Mouse (Mus musculus) hindbrain, embryonic 12.5 days (tissue): ENCODE data around the gene Picalm. TPM values are rescaled to one million over a fixed set of nuclear protein-coding genes. Genes with fewer than 3 reads are reported as not detected.

ENCODE experiments used
- ATAC-seq: fragments of 200-750 bp; cut with Nextera tagmentation; 2 replicates; pipeline ENCODE4 v1.8.0; 2017; ENCODE audit warnings: moderate TSS enrichment; ENCODE audit not compliant: low FRiP score
- H3K27ac ChIP-seq: fragments of 300-500 bp; sonication (generic); 2 replicates; pipeline ENCODE4 v1.5.1; 2016; ENCODE audit warnings: mild to moderate bottlenecking
- H3K27me3 ChIP-seq: fragments of 300-500 bp; sonication (generic); 2 replicates; pipeline ENCODE4 v1.6.1; 2016; ENCODE audit warnings: mild to moderate bottlenecking
- H3K36me3 ChIP-seq: fragments of 300-500 bp; sonication (generic); 2 replicates; pipeline ENCODE4 v1.6.1; 2016; ENCODE audit warnings: mild to moderate bottlenecking
- H3K4me1 ChIP-seq: fragments of 300-500 bp; sonication (generic); 2 replicates; pipeline ENCODE4 v1.6.1; 2016
- H3K4me2 ChIP-seq: fragments of 300-500 bp; sonication (generic); replicated peaks from 2 replicates; pipeline ENCODE4 v1.6.1; 2016; ENCODE audit warnings: mild to moderate bottlenecking
- H3K4me3 ChIP-seq: fragments of 300-500 bp; sonication (generic); 2 replicates; pipeline ENCODE4 v1.5.1; 2016; ENCODE audit warnings: mild to moderate bottlenecking
- H3K9ac ChIP-seq: fragments of 300-500 bp; sonication (generic); 2 replicates; pipeline ENCODE4 v1.6.1; 2016; ENCODE audit warnings: mild to moderate bottlenecking, moderate library complexity
- H3K9me3 ChIP-seq: fragments of 300-500 bp; sonication (generic); replicated peaks from 2 replicates; pipeline ENCODE4 v1.6.1; 2016; ENCODE audit warnings: mild to moderate bottlenecking
- WGBS: fragments of 180-500 bp; shearing (Covaris S2); methylation state at CpG from one replicate; pipeline ENCODE4 v1.1.7; 2016; 5-methylcytosine and 5-hydroxymethylcytosine counted together
- polyA plus RNA-seq: library from polyadenylated mRNA; unstranded; fragments of >200 nt; fragmentation: Nextera tagmentation; extraction: Ambion mirVana; gene quantifications from 2 replicates; pipeline ENCODE4 v1.2.1, GENCODE M21; 2016

Picalm gene
- polyA plus RNA-seq, 1 experiment from 2014 or later = 44.8 TPM

GRCm38 (mm10) chr7:90138359-90138758 is 8.3 kb downstream of the Picalm start:
- Histone ChIP-seq H3K27me3 (no peaks in the 10 kb centered on the region), H3K4me3 (no peak overlapping the region), H3K4me1 (0 out of 2 replicates have a peak, but pooled peaks cover 2% of the 10 kb centered on the region), H3K36me3 (no peaks in the 10 kb centered on the region), H3K27ac (no peak overlapping the region), H3K9me3 (no peaks in the 10 kb centered on the region), H3K9ac (no peak overlapping the region), H3K4me2 (no peak overlapping the region)
- ATAC-seq = no peak
- 93% methylated on average over 4 of the region's 4 CpGs for WGBS

GRCm38 (mm10) chr7:90140290-90140689 is 10.3 kb downstream of the Picalm start:
- no peak for ATAC-seq

GRCm38 (mm10) chr7:90144275-90144674 is 14.3 kb downstream of the Picalm start:
- Histone ChIP-seq H3K4me1 (peaks cover 7% of the 10 kb centered on the region), H3K27ac (no peak overlapping the region), H3K9me3 (no peaks in the 10 kb centered on the region), H3K27me3 (no peaks in the 10 kb centered on the region), H3K4me2 (no peak overlapping the region), H3K36me3 (no peaks in the 10 kb centered on the region), H3K9ac (no peak overlapping the region), H3K4me3 (no peak overlapping the region)
- no peak for ATAC-seq
- 82% methylated on average over 2 of the region's 2 CpGs for WGBS

More at GRCm38 (mm10) chr7:90140290-90140689, 10.3 kb downstream of the Picalm start:
- Histone ChIP-seq H3K9ac (no peak overlapping the region), H3K4me1 (0 out of 2 replicates have a peak, but pooled peaks cover 2% of the 10 kb centered on the region), H3K27ac (no peak overlapping the region), H3K4me2 (no peak overlapping the region), H3K9me3 (no peaks in the 10 kb centered on the region), H3K4me3 (no peak overlapping the region), H3K27me3 (no peaks in the 10 kb centered on the region), H3K36me3 (no peaks in the 10 kb centered on the region)
- WGBS = 90% methylated on average over 3 of the region's 3 CpGs

GRCm38 (mm10) chr7:90144971-90145370 is 15.0 kb downstream of the Picalm start:
- H3K27me3 ChIP-seq = no peaks in the 10 kb centered on the region
- WGBS = 91% methylated on average over 2 of the region's 2 CpGs

GRCm38 (mm10) chr7:90145376-90145775 is 15.4 kb downstream of the Picalm start:
- ATAC-seq = no peak
- no peak overlapping the region for H3K4me3 ChIP-seq

More at GRCm38 (mm10) chr7:90144971-90145370, 15.0 kb downstream of the Picalm start:
- Histone ChIP-seq H3K4me2 (no peak overlapping the region), H3K9ac (no peak overlapping the region), H3K4me3 (no peak overlapping the region), H3K4me1 (peaks cover 7% of the 10 kb centered on the region), H3K36me3 (no peaks in the 10 kb centered on the region), H3K27ac (no peak overlapping the region), H3K9me3 (no peaks in the 10 kb centered on the region)
- no peak for ATAC-seq

GRCm38 (mm10) chr7:90145897-90146296 is 15.9 kb downstream of the Picalm start:
- Histone ChIP-seq H3K36me3 (no peaks in the 10 kb centered on the region), H3K4me2 (no peak overlapping the region), H3K4me1 (peaks cover 7% of the 10 kb centered on the region), H3K27me3 (no peaks in the 10 kb centered on the region), H3K9ac (no peak overlapping the region), H3K4me3 (no peak overlapping the region), H3K9me3 (no peaks in the 10 kb centered on the region), H3K27ac (no peak overlapping the region)
- 68% methylated on average over 4 of the region's 4 CpGs for WGBS
- no peak for ATAC-seq

More at GRCm38 (mm10) chr7:90145376-90145775, 15.4 kb downstream of the Picalm start:
- H3K4me2 ChIP-seq = no peak overlapping the region
- no peak overlapping the region for H3K9ac ChIP-seq
- peaks cover 7% of the 10 kb centered on the region for H3K4me1 ChIP-seq
- no peaks in the 10 kb centered on the region for H3K9me3 ChIP-seq
- no peaks in the 10 kb centered on the region for H3K27me3 ChIP-seq
- no peaks in the 10 kb centered on the region for H3K36me3 ChIP-seq
- no peak overlapping the region for H3K27ac ChIP-seq

GRCm38 (mm10) chr7:90146321-90146720 is 16.3 kb downstream of the Picalm start:
- H3K27ac ChIP-seq = no peak overlapping the region
- WGBS = 85% methylated on average over 1 of the region's 1 CpGs
- H3K4me2 ChIP-seq = no peak overlapping the region
- H3K4me1 ChIP-seq = peaks cover 7% of the 10 kb centered on the region
- H3K9me3 ChIP-seq = no peaks in the 10 kb centered on the region
- ATAC-seq = no peak
- no peaks in the 10 kb centered on the region for H3K27me3 ChIP-seq
- H3K9ac ChIP-seq = no peak overlapping the region
- no peaks in the 10 kb centered on the region for H3K36me3 ChIP-seq
- H3K4me3 ChIP-seq = no peak overlapping the region

GRCm38 (mm10) chr7:90148023-90148422 is 18.0 kb downstream of the Picalm start:
- Histone ChIP-seq H3K4me2 (no peak overlapping the region), H3K9ac (no peak overlapping the region), H3K4me3 (no peak overlapping the region), H3K27me3 (no peaks in the 10 kb centered on the region), H3K4me1 (peaks cover 7% of the 10 kb centered on the region), H3K9me3 (no peaks in the 10 kb centered on the region), H3K27ac (no peak overlapping the region), H3K36me3 (no peaks in the 10 kb centered on the region)
- WGBS = 99% methylated on average over 2 of the region's 2 CpGs
- no peak for ATAC-seq

GRCm38 (mm10) chr7:90148516-90148915 is 18.5 kb downstream of the Picalm start:
- H3K4me1 ChIP-seq = peaks cover 7% of the 10 kb centered on the region
- no peak overlapping the region for H3K9ac ChIP-seq
- H3K9me3 ChIP-seq = no peaks in the 10 kb centered on the region
- no peaks in the 10 kb centered on the region for H3K27me3 ChIP-seq
- ATAC-seq = no peak
- no peak overlapping the region for H3K4me2 ChIP-seq
- 68% methylated on average over 1 of the region's 1 CpGs for WGBS
- no peaks in the 10 kb centered on the region for H3K36me3 ChIP-seq
- no peak overlapping the region for H3K27ac ChIP-seq
- H3K4me3 ChIP-seq = no peak overlapping the region

GRCm38 (mm10) chr7:90150311-90150710 is 20.3 kb downstream of the Picalm start:
- H3K9ac ChIP-seq = no peak overlapping the region

GRCm38 (mm10) chr7:90158034-90158433 is 28.0 kb downstream of the Picalm start:
- WGBS = 91% methylated on average over 2 of the region's 2 CpGs
- no peaks in the 10 kb centered on the region for H3K27me3 ChIP-seq
- ATAC-seq = no peak
- H3K36me3 ChIP-seq = peaks cover 20% of the 10 kb centered on the region
- H3K4me2 ChIP-seq = no peak overlapping the region
- H3K9ac ChIP-seq = no peak overlapping the region
- H3K4me1 ChIP-seq = no peaks in the 10 kb centered on the region
- no peak overlapping the region for H3K27ac ChIP-seq
- no peak overlapping the region for H3K4me3 ChIP-seq
- no peaks in the 10 kb centered on the region for H3K9me3 ChIP-seq

More at GRCm38 (mm10) chr7:90150311-90150710, 20.3 kb downstream of the Picalm start:
- H3K4me3 ChIP-seq = no peak overlapping the region
- 0 out of 2 replicates have a peak, but pooled peaks have one; percentile 63 for ATAC-seq
- H3K27ac ChIP-seq = no peak overlapping the region
- H3K36me3 ChIP-seq = no peaks in the 10 kb centered on the region
- H3K27me3 ChIP-seq = no peaks in the 10 kb centered on the region
- H3K9me3 ChIP-seq = no peaks in the 10 kb centered on the region
- WGBS = 47% methylated on average over 2 of the region's 2 CpGs
- no peak overlapping the region for H3K4me2 ChIP-seq
- peaks cover 7% of the 10 kb centered on the region for H3K4me1 ChIP-seq

- no peak overlapping the region for H3K27ac ChIP-seq
- H3K27me3 ChIP-seq = no peaks in the 10 kb centered on the region
- H3K9ac ChIP-seq = no peak overlapping the region
- 94% methylated on average over 5 of the region's 5 CpGs for WGBS
- H3K4me2 ChIP-seq = no peak overlapping the region
- peaks cover 20% of the 10 kb centered on the region for H3K36me3 ChIP-seq
- ATAC-seq = no peak
- no peaks in the 10 kb centered on the region for H3K4me1 ChIP-seq
- H3K9me3 ChIP-seq = no peaks in the 10 kb centered on the region
- no peak overlapping the region for H3K4me3 ChIP-seq
Observed at GRCm38 (mm10) chr7:90160598-90160997, 30.6 kb downstream of the Picalm start.

- no peak for ATAC-seq
- no peak overlapping the region for H3K4me3 ChIP-seq
- H3K9me3 ChIP-seq = no peaks in the 10 kb centered on the region
- 97% methylated on average over 1 of the region's 1 CpGs for WGBS
- no peak overlapping the region for H3K27ac ChIP-seq
- no peak overlapping the region for H3K4me2 ChIP-seq
- no peaks in the 10 kb centered on the region for H3K4me1 ChIP-seq
- no peak overlapping the region for H3K9ac ChIP-seq
- H3K27me3 ChIP-seq = no peaks in the 10 kb centered on the region
- peaks cover 37% of the 10 kb centered on the region for H3K36me3 ChIP-seq
Observed at GRCm38 (mm10) chr7:90164276-90164675, 34.3 kb downstream of the Picalm start.
